In the genomic region with DNA sequence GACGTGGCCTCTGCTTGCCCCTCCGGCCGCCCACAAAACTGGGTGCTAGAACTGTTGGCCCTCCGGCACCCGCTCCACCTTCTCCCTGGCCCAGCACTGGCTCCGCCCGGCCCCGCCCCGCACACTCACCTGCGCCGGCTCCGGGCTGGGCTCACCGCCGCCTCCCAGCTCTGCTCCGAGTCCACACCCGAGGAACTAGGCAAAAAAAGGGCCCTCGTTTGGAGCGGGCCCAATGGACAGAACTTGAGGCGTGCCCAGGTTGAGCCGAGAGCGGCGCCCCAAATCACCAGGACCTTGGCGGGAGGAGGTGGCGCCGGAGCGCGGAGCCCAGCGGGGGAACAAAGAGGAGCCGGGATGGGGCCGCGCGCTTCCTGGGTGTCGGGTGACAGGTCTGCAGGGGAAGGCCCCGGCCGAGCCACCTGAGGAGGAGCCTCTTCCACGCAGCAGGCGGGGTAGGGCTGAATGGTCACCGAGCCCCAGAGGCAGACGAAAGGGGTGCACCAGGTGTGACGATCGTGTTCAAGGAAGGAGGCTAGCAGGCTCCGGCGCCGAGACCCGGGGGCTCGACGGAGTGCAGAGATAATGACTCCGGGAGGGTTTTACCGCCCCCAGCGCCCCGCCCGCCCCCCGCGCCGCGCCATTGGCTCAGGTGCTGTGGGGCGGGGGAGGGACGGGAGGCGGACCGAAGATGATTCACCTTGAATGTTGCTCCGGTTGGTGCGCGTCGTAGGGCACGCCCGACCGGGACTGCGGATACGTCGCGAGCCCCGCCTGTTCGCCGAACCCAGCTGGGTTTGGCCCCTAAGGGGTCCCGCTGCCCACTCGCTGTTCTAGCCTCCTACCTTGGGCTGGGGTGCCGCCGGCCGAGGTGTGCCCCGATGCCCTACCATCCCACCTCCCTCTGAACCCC, we compare ENCODE assay signal across 8 mouse cellular contexts.
A peak's percentile ranks its signal among the peaks of the same experiment; 100 is the strongest.
DNase-seq lines count a peak whose midpoint lies in the region; ATAC-seq lines count a peak whose summit lies in the region.

No protein-coding gene starts in this region.

- H3K9ac ChIP-seq in heart, embryonic 12.5 days = 0 out of 2 replicates have a peak overlapping the region, but pooled peaks have one; percentile 0
- H3K9ac ChIP-seq in intestine, embryonic 14.5 days (ENCODE audit: low read length) = peak overlapping the region; percentile 42
- H3K9ac ChIP-seq in liver, embryonic 15.5 days = no peak overlapping the region
- H3K9ac ChIP-seq in neural tube, embryonic 14.5 days (replicated peaks; ENCODE audit: low read depth, low read length) = no peak overlapping the region

- WGBS in heart, embryonic 12.5 days = 1% methylated on average over 78 of the region's 80 CpGs
- WGBS in intestine, embryonic 14.5 days = under 1% methylated on average over 80 of the region's 80 CpGs
- WGBS in liver, embryonic 15.5 days (ENCODE audit: insufficient replicate concordance) = 1% methylated on average over 80 of the region's 80 CpGs
- under 1% methylated on average over 66 of the region's 80 CpGs for WGBS in neural tube, embryonic 14.5 days

- peaks cover 97% of the 10 kb centered on the region for H3K27me3 ChIP-seq in heart, embryonic 12.5 days (replicated peaks)
- H3K27me3 ChIP-seq in intestine, embryonic 14.5 days (replicated peaks; ENCODE audit: control insufficient read depth, insufficient read depth, low read length) = peaks cover 94% of the 10 kb centered on the region
- peaks cover 100% of the 10 kb centered on the region for H3K27me3 ChIP-seq in liver, embryonic 15.5 days
- peaks cover 69% of the 10 kb centered on the region for H3K27me3 ChIP-seq in neural tube, embryonic 14.5 days (ENCODE audit: control insufficient read depth, insufficient read depth, low read length)

- no peak for ATAC-seq in heart, embryonic 12.5 days (ENCODE audit: insufficient number of reproducible peaks, low FRiP score)
- peak; percentile 84 for ATAC-seq in intestine, embryonic 14.5 days (replicated peaks; ENCODE audit: low FRiP score, low TSS enrichment, low read depth)
- ATAC-seq in liver, embryonic 15.5 days (ENCODE audit: insufficient read depth) = peak; percentile 70
- ATAC-seq in neural tube, embryonic 14.5 days (ENCODE audit: low read depth) = 0 out of 2 replicates have a peak, but pooled peaks have one; percentile 7

- peaks cover 51% of the 10 kb centered on the region for H3K4me1 ChIP-seq in heart, embryonic 12.5 days (replicated peaks)
- H3K4me1 ChIP-seq in intestine, embryonic 14.5 days (replicated peaks; ENCODE audit: control insufficient read depth, insufficient read depth, low read length) = peaks cover 36% of the 10 kb centered on the region
- peaks cover 54% of the 10 kb centered on the region for H3K4me1 ChIP-seq in liver, embryonic 15.5 days (replicated peaks)
- H3K4me1 ChIP-seq in neural tube, embryonic 14.5 days (ENCODE audit: control insufficient read depth, insufficient read depth, low read length) = peaks cover 2% of the 10 kb centered on the region; the same call in 1 of the 2 replicates

- H3K27ac ChIP-seq in heart, embryonic 12.5 days (ENCODE audit: poor library complexity, severe bottlenecking) = no peak overlapping the region
- H3K27ac ChIP-seq in intestine, embryonic 14.5 days (ENCODE audit: low read depth) = peak overlapping the region; percentile 44
- no peak overlapping the region for H3K27ac ChIP-seq in liver, embryonic 15.5 days (replicated peaks)
- H3K27ac ChIP-seq in neural tube, embryonic 14.5 days (ENCODE audit: low read depth, low read length) = peak overlapping the region; percentile 48; the same call in 1 of the 2 replicates

- H3K4me3 ChIP-seq in heart, embryonic 12.5 days = peak overlapping the region; percentile 44
- peak overlapping the region; percentile 43 for H3K4me3 ChIP-seq in intestine, embryonic 14.5 days (ENCODE audit: low read depth, low read length)
- peak overlapping the region; percentile 48 for H3K4me3 ChIP-seq in liver, embryonic 15.5 days (replicated peaks)
- peak overlapping the region; percentile 24 for H3K4me3 ChIP-seq in neural tube, embryonic 14.5 days (ENCODE audit: low read depth, low read length)

- H3K9me3 ChIP-seq in heart, embryonic 12.5 days (replicated peaks) = no peaks in the 10 kb centered on the region
- no peaks in the 10 kb centered on the region for H3K9me3 ChIP-seq in intestine, embryonic 14.5 days (ENCODE audit: control insufficient read depth, low read length)
- no peaks in the 10 kb centered on the region for H3K9me3 ChIP-seq in liver, embryonic 15.5 days (replicated peaks)
- H3K9me3 ChIP-seq in neural tube, embryonic 14.5 days (ENCODE audit: control insufficient read depth, low read length) = no peaks in the 10 kb centered on the region

- H3K4me2 ChIP-seq in heart, embryonic 12.5 days = peak overlapping the region; percentile 69
- H3K4me2 ChIP-seq in intestine, embryonic 14.5 days (ENCODE audit: low read length) = peak overlapping the region; percentile 45
- H3K4me2 ChIP-seq in liver, embryonic 15.5 days = peak overlapping the region; percentile 67
- H3K4me2 ChIP-seq in neural tube, embryonic 14.5 days (ENCODE audit: low read depth, low read length) = peak overlapping the region; percentile 3; the same call in 1 of the 2 replicates

- no peaks in the 10 kb centered on the region for H3K36me3 ChIP-seq in heart, embryonic 12.5 days
- H3K36me3 ChIP-seq in intestine, embryonic 14.5 days (ENCODE audit: control insufficient read depth, insufficient read depth, low read length) = no peaks in the 10 kb centered on the region
- no peaks in the 10 kb centered on the region for H3K36me3 ChIP-seq in liver, embryonic 15.5 days (replicated peaks)
- no peaks in the 10 kb centered on the region for H3K36me3 ChIP-seq in neural tube, embryonic 14.5 days (ENCODE audit: control insufficient read depth, insufficient read depth, low read length)

- no peak for DNase-seq in heart, adult 18-20 months
- DNase-seq in c-Kit-positive CD71-positive TER-119-positive erythroid progenitor cells, embryonic 14.5 days (ENCODE audit: low spot score) = peak; percentile 40
- peak; percentile 88 for DNase-seq in intestine, embryonic 14.5 days (ENCODE audit: low spot score)
- no peak for DNase-seq in left cerebral cortex, adult 18-20 months (ENCODE audit: low spot score in 2 of 2)
- DNase-seq in cerebellum, adult 11-12 months = no peak

Comparison
In these comparisons a context has a peak if more than half of its experiments do, and no peak if none do; other contexts are left out.
1. H3K27ac ChIP-seq: peak in intestine, embryonic 14.5 days (single experiment) and neural tube, embryonic 14.5 days (single experiment); none in heart, embryonic 12.5 days (single experiment) and liver, embryonic 15.5 days (single experiment).
2. H3K4me2 ChIP-seq: peak in every context shown above with its lines; median percentile 69 in heart, embryonic 12.5 days; 67 in liver, embryonic 15.5 days; 45 in intestine, embryonic 14.5 days; 3 in neural tube, embryonic 14.5 days.
3. H3K9ac ChIP-seq: peak in heart, embryonic 12.5 days (single experiment) and intestine, embryonic 14.5 days (single experiment); none in liver, embryonic 15.5 days (single experiment) and neural tube, embryonic 14.5 days (single experiment).
4. DNase-seq: peak in c-Kit-positive CD71-positive TER-119-positive erythroid progenitor cells, embryonic 14.5 days (single experiment) and intestine, embryonic 14.5 days (single experiment); none in heart, adult 18-20 months (0 of 2), left cerebral cortex, adult 18-20 months (0 of 2) and cerebellum, adult 11-12 months (single experiment).
5. Peak in every context shown above with its lines, with median percentiles within 50 percentile points of each other: H3K4me3 ChIP-seq.